Mouse (Mus musculus) c-Kit-positive CD71-positive TER-119-negative erythroid progenitor cells, embryonic 14.5 days (primary cell): ENCODE measurements around the gene Slc2a8.
"Not testable (repeated sequence)": the region's sequence is repeated elsewhere in the genome, so short reads cannot be mapped to it uniquely, and the experiment has no call there.

ENCODE experiments used
- DNase-seq: peaks from one replicate; pipeline ENCODE4 v3.0.0-alpha.2; 2013; ENCODE audit warnings: low read depth

Gene Slc2a8

GRCm38 (mm10) chr2:32981725-32982271 lies at the start of gene Slc2a8:
TSS of gene Slc2a8 (minus strand) at chr2:32982083.
- DNase-seq, result peak; percentile 91

DNA sequence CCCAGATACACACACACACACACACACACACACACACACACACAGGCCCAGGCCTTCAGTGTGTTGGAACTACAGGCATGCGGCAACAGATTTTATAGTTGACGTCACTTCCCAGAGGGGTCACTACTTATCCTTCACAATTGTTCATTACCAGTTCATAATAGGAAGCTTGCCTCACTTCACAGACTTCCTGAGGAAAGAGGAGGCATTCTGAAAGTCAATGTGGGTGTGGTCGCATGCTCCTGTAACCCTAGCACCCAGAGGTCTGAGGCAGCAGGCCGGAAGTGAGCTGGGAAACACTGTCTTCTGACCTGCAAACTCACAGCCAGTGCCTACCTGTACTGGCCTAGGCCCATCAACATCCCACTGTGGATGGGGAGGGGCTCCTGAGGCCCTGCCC lies 43.2 kb upstream of the Slc2a8 start:
- DNase-seq, result no peak

DNA sequence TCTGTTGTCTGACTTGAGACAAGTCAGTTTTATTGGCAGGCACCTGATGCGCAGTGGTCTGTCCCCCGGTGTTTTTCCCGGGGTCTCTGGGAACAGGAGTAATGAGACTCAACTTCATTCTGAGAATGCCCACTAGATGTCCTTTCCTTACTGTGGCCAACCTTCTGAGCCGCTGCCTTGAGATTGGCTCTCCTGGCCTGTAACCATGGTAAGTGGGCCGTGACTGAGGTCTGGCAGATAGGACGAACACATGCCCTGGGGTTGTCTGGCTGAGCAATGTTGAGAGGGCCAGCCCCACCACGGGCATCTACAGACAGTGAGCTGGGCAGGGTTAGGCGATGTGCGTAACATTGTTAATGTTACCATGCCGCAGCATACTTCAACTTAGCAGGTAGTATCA lies 42.7 kb upstream of the Slc2a8 start:
- DNase-seq, result no peak

- no peak for DNase-seq
Observed at GRCm38 (mm10) chr2:33022846-33023245, 41.0 kb upstream of the Slc2a8 start.

- peak; percentile 33 for DNase-seq
Observed at GRCm38 (mm10) chr2:33018026-33018425, 36.1 kb upstream of the Slc2a8 start.

GRCm38 (mm10) chr2:33017191-33017590 lies 35.3 kb upstream of the Slc2a8 start:
- DNase-seq, result no peak

GRCm38 (mm10) chr2:33014877-33015276 lies 33.0 kb upstream of the Slc2a8 start:
- no peak for DNase-seq

DNA sequence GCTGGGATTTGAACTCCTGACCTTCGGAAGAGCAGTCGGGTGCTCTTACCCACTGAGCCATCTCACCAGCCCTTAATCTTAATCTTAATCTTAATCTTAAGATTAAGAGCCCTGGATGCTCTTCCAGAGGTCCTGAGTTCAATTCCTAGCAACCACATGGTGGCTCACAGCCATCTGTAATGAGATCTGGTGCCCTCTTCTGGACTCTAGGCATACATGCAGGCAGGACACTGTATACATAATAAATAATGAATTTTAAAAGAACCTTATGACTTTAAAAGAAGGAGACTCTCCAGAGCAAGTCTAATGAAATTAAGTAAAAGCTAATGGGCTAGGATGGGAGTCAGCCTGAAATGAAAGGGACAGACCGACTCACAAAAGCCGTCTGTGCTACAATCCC lies 27.2 kb upstream of the Slc2a8 start:
- DNase-seq, result not testable (repeated sequence)

DNA sequence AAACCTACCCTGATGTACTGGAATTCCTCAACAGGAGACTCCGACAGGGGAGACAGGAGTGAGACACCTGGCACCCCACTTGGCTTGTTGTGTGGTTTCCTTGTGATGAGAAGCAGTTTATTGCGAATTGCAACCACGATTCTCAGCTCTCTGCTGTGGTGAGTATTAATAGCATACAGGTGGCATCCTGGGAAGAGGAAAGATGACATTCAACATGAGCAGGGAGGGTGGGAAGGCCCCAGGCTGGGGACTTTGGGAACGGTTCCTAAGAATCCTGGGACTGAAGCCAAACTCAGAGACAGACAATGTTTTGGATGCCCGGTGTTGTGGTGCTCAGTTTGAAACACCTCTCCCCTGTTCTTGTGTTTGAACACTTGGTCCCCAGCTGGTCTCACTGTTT lies 23.2 kb upstream of the Slc2a8 start:
- no peak for DNase-seq

GRCm38 (mm10) chr2:33002144-33002543 lies 20.3 kb upstream of the Slc2a8 start:
- no peak for DNase-seq

DNA sequence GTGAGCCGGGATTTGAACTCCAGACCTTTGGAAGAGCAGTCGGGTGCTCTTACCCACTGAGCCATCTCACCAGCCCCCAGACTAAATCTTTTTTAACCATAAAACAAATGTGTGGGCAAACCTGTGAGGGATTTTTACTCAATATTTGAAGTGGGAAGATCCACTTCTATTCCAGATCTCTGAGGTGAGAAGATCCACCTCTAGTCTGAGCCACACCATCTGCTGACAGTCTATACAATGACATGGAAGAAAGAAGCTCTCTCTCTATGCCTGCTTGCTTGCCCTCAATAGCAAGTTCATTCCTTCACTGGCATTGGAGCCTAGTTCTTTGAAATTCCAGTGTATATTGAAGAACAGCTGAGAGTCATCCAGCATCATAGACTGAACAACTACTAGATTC lies 17.9 kb upstream of the Slc2a8 start:
- DNase-seq, result no peak

DNA sequence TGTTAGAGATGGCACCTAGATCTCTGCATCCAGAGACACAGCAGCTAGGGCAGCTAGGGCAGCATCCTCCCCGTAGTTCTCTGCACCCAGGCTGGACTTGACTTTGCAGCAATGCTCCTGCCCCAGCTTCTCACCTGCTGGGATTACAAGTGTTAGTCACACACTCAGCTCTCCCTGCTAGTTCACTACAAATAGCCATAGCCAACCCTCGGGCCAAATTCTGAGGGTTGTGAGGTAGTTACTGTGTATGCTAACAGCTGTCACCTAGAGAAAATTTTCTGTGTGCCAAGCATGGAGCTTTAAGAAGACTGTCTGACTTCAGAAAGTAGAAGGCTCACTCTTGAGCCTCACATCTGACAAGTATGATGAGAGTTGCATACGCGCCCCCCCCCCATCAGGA lies 15.9 kb upstream of the Slc2a8 start:
- DNase-seq, result no peak

DNA sequence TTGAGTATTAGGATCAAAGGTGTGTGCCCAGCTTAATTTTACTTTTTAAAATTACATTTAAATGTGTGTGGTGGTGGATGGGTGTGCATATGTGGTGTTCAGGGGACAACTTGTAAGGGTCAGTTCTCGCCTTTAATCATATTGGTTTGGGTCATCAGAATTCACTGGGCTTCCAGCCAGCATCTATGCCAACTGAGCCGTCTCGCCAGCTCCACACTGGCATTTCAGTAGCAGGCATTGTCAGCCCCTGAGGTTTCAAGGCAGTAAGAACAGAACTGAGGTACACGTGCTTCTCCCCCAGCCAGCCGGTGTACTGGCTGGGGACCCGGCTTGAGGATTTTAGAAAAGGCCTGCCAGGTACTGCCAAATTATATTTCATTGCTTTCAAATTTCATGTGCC lies 15.2 kb upstream of the Slc2a8 start:
- DNase-seq, result no peak

DNA sequence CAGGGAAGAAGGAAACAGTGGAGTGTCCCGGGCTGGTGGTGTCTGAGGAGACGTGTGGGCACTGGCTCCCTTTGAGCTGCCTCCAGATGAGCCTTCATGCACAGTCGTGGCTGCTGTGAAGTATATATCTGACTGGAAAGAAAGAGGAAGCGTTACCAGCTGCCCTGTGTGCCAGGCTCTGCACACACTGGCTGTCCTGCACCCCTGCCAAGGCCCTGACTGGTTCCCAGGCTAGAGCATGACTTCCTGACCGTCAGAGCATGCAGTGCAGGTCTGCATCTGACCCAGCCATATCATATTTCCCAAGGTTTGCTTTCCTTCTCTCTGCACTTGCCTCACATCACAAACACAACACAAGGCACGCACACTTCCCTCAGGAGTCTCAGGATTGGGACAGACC lies 10.2 kb upstream of the Slc2a8 start:
- DNase-seq, result no peak

DNA sequence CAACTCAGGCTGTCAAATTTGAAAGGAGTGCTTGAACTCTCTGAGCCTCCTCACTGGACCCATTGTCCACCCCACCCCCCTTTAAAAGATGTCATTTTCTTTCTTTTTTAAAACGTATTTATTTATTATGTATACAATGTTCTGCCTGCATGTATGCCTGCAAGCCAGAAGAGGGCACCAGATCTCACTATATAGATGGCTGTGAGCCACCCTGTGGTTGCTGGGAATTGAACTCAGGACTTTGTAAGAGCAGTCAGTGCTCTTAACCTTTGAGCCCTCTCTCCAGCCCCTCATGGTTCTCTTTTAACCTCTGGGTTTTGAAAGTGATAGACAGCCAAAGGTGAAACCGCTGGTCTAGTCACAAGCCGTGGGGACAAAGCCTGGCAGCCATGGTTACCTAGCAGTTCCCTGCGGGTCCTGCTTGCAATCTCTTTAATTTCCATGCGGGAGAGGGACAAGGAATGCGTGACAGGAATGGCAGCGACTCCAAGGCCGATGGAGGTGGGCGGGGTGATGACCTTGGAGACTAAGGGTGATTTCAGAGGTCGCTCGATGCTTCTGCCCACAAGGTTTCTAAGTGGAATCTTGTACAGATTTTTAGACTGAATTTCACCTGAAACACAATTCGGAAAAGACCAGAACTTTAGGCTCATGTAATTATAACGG lies 8.4 kb upstream of the Slc2a8 start:
- no peak for DNase-seq

- no peak for DNase-seq
Observed at GRCm38 (mm10) chr2:32989376-32989775, 7.5 kb upstream of the Slc2a8 start.

- DNase-seq, result no peak
Observed at GRCm38 (mm10) chr2:32985844-32986243, 4.0 kb upstream of the Slc2a8 start.

GRCm38 (mm10) chr2:32983617-32984016 lies 1.7 kb upstream of the Slc2a8 start:
- no peak for DNase-seq

DNA sequence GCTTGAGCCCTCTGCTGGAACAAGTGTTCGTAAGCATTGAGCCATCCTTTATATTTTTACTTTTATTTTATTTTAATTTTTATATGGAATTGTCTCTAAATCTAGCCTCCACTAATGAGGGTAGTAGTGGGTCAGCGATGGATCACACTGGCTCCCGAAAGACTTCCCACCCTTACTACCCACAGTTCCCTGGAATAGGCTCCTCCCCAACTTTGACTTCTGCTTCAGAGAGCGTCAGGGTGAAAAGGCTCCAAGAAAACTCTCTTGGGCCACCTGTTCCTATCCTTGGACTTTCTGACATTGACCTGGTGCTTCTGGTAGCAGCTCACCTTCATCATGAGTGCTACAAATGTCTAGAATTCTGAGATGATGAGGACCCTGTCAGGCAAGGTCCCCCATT lies 817 bp upstream of the Slc2a8 start:
- no peak for DNase-seq

DNA sequence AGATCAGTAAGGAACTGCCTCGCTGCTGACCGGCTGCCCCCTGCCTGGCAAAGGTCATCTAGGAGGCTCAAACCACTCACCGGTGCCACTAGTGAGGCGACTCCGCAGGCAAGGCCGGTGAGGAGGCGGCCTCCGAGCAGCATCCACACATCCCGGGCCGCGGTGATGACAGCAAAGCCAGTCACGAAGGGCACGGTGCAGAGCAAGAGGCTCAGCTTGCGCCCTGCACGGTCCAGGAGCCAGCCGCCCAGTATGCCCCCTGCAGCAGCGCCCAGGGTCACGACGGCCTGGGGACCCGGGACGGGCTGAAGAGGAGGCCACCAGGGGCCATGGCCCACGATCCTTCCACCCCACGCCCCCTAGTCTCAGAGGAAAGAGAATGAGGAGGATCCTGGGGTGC lies 602 bp downstream of the Slc2a8 start:
- DNase-seq, result no peak

GRCm38 (mm10) chr2:32979675-32980074 lies 2.2 kb downstream of the Slc2a8 start:
- no peak for DNase-seq

GRCm38 (mm10) chr2:32978675-32979074 lies 3.2 kb downstream of the Slc2a8 start:
- no peak for DNase-seq

- DNase-seq, result no peak
Observed at GRCm38 (mm10) chr2:32977114-32977513, 4.8 kb downstream of the Slc2a8 start.

DNA sequence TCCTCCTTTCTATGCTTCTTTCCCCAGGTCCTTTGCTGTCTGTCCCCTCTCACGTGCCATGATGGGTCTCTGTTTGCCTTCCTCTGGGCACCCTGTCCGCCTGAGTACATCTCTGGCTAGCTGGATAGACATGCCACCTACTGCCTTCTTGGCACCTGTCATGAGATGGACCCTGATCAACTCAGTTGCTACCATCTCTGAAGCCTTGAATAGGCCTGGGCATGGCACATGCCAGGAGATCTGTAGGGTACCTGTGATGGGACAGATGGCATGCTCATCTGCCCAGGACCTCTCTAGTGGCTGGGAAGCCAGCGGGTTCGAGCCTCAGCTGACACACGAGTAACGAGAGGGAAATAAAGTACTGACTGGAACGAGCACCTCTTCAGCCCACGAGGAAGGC lies 7.7 kb downstream of the Slc2a8 start:
- no peak for DNase-seq
